Mouse (Mus musculus) cerebellum, adult 11 months (tissue): ENCODE data around the gene H2bfm.
A peak's percentile ranks its signal among the peaks of the same experiment; 100 is the strongest.
"Not testable (repeated sequence)": the region's sequence is repeated elsewhere in the genome, so short reads cannot be mapped to it uniquely, and the experiment has no call there.

Source experiments
- DNase-seq: peaks from one replicate; pipeline ENCODE4 v3.0.0; 2022

H2bfm gene

DNA sequence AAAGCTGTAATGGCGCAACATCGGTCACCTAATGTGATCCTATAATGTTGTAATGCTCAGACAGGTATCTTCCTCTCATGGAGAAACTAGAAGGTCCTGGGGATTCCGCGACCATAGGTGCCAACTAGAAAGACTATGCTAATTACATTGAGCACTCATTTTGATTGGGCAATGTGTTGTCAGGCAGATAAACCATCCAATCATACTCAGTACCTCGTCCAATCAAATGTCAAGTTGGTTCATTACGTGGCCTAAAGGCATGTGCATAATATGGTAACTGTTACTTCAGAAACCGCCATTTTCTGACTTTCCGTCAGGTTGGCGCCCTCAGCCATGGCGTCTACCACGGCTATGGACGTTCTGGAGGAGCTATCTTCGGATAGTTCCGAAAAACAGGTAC, at the start of gene H2bfm:
TSS of gene H2bfm (plus strand) at position 295 of the 400 bp plus-strand sequence.
- DNase-seq, result no peak

DNA sequence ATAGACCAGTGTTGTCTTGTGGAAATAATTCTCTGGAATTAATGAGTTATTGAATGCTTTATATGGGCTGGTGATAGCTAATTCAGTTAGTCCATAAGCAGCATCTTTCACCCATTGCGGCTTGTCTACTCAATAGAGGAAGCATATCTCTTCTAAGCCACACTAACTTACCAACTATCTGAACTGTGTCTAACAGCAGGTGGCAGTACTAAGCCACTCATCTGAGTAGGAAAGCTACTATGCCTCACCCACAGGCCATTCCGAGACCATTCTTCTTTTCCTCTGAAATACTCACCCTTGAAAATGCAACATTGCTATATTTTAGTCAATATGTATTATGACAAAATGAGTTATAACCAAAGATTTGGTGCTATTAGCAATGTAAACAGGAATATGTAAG, 31.4 kb upstream of the H2bfm start:
- DNase-seq, result no peak

DNA sequence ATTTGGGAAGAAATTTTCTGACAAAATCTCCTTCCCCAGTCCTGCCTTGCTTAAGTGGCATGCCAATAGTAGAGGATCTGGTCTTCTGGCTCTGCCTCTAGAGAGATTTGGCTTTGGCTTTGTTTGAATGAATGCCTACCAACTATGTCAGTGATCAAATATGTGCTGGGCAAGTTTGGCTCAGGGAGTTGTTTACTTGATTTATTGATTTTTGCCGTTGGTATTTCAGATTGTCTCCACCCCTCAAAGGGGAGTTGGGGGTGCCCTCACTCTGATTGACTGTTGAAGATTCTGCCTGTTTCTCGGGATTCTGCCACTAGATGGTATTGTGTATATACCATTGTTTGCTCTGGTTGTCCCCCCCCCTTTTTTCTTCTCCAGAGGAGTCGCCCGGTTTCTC, 22.8 kb upstream of the H2bfm start:
- no peak for DNase-seq

DNA sequence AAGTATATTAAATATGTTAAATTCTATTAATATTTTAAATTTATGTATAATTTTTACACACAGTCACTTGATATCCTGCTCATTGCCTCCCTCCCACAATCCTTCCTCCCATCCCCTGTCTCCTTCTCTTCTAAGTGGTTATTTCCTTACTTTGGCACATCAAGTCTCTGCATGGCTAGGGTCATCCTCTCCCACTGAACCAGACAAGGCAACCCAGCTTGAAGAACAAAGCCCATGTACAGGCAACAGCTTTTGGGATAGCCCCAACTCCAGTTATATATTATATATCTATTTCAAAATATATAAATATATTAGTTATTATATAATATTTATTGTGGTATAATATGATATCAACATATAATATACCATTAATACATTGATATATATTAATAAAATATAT, 1.3 kb upstream of the H2bfm start:
- DNase-seq, result no peak

DNA sequence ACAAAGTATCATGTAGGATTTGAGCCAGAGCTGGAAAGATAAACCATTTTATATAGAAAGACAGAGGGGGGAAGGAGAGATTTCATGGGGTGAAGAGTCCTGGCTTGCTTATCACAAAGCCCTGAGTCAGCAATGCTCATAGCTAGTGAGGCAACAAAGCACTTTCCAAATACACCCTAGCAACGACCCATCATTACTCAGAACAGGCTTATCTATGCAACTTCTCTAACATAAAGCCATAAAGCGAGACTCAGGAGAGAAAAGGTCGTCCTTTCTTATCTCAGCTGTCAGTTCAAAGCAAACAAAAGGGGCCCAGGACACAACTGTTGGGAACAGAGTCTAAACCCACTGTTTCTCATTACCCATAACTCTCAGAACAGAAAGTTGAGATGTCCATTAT, 10.9 kb downstream of the H2bfm start:
- DNase-seq, result no peak

DNA sequence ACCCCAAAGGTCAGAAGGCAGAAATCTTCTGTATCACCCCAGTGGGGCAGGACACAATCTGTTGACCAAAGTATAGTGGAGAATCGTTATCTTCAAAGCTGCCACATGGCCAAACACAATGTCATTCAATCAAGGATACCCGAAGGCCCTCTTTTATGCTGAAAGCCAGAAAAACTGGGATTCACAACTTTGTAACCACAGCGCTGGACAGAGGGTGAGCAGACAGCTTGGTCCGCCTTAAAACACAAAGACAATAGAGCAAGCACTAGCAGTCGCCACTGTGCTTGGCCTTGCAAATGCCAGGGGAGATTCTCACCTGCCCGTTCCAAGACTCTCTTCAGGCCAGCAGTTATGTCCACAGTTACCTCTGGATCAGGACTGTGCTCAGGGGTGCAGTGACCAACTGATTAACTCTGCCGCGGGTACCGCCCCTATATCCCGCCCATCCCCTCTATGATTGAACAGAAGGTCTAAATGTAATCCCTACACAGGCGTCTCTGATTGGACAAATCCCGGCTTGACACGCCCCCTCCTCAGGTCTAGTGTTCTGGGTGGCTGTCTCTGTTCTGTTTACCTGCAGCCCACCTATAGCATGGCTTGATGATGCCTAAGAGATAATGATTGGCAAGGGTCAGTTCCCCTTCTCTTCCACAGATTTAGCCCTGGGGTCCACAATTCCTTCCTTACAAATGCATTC, 30.6 kb downstream of the H2bfm start:
- peak; percentile 88 for DNase-seq

DNA sequence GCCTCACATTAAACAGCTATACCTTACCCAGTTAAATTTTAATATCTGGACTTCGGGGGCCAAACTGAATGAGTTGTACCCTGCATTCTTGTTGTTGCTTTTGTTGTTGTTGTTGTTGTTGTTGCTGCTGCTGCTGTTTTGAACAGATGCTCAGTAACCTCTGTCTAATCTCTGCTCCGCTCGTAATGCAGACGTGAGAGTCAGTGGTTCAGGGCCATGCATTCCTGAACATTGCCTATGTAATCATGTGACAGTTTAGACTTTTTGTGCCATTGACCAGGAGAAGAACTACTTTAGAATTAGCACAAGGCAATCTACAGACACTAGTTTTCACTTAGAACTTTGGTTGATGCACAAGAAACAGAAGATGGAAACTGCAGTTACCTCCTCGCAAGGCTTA, 31.2 kb downstream of the H2bfm start:
- not testable (repeated sequence) for DNase-seq

DNA sequence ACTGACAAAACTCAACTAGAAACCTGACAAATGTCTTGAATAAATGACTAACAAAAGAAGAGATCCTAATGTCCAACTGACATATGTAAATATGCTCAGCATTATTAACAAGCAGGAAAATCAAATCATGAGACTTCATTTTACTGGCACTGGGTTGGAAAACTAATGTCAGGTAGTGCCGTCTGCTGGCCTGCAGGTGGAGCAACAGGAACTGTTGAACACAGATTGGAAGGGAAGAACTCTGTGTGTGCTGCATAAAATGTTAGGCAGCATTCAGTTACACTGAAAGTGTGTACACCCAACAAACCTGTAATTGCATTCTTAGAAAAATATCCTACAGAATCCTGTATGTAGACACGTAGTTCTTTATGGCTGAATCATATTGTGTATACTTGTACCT, 32.6 kb downstream of the H2bfm start:
- DNase-seq, result no peak

DNA sequence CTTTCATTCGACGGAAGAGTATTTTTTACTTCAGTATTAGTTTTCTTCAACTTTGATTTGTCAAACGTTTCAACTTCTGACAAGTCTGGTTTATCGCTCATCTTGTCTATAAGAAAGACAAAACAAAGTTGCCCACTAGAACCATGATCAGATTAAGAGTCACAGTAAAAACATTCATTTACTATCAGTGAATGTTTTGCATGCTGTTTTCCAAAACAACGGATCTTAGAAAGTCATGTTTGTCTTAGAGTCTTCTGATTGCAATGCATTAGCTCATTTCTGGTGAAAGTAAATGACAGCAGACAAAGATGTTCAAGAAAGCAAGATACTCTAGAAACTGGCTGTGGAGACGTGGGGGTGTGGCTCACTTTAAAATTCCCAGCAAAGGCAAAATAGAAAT, 48.3 kb downstream of the H2bfm start, which contains the start of gene Tmsb15b2:
TSS of gene Tmsb15b2 (minus strand) at position 101 of the 400 bp plus-strand sequence.
- not testable (repeated sequence) for DNase-seq

DNA sequence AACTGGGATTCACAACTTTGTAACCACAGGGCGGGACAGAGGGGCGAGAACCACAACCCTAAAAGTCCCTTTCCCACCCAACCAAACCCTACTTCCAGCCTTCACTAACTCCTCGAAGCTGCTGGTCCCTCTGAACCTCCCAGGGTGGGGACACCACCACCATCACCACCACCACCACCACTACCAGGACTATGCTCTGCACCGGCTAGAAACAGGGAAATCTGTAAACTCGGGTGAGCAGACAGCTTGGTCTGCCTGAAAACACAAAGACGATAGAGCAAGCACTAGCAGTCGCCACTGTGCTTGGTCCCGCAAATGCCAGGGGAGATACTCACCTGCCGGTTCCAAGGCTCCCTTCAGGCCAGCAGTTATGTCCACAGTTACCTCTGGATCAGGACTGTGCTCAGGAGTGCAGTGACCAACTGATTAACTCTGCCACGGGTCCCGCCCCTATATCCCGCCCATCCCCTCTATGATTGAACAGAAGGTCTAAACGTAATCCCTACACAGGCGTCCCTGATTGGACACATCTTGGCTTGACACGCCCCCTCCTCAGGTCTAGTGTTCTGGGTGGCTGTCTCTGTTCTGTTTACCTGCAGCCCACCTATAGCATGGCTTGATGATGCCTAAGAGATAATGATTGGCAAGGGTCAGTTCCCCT, 49.4 kb downstream of the H2bfm start, which contains the start of the genes Tmsb15l and Tmsb15b1:
TSS of gene Tmsb15l (minus strand) at position 446 of the 661 bp plus-strand sequence.
TSS of gene Tmsb15b1 (minus strand) at position 451 of the 661 bp plus-strand sequence.
- peak; percentile 46 for DNase-seq
